Mouse (Mus musculus): ENCODE data around the gene Dync1i1. TPM values are rescaled to one million over a fixed set of nuclear protein-coding genes. Genes with fewer than 3 reads are reported as not detected.

Gene Dync1i1
- total and polyA plus RNA-seq, 2 experiments from 2014 or later, result 0.96 to 2.2 TPM

- no peak for ATAC-seq (ENCODE audit: insufficient read depth, low read depth)
- TF ChIP-seq CTCF (IDR thresholded peaks at IDR 0.05; ENCODE audit: low read depth), result no peak
- no peak for TF ChIP-seq EP300 (IDR thresholded peaks at IDR 0.05; ENCODE audit: low read depth)
Measured at GRCm38 (mm10) chr6:5734398-5734797, 9.0 kb downstream of the Dync1i1 start.

DNA sequence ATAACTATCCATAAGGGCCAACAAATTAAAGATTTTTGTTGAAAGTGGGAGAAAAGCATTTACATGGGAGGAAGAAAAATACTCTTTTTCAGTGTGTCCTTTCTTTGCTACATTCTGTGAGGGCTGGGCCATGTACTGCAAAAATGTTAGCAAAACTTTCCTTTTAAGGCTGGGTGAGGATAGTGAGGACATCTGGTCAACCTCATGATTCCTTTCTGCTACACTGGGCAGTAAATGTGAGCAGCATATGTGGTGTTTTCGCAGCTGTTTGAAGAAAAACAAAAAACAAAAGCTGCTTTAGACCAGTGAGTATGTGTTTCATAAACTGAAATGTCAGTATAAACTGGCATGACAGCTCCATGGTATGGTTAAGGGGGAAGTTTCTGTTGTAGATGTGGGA lies 9.4 kb downstream of the Dync1i1 start:
- no peak overlapping the region for H3K4me2 ChIP-seq (ENCODE audit: low read depth, low read length)
- H3K4me1 ChIP-seq (ENCODE audit: control insufficient read depth, insufficient read depth), result no peaks in the 10 kb centered on the region
- no peak overlapping the region for H3K27ac ChIP-seq (ENCODE audit: low read depth)
- H3K36me3 ChIP-seq (replicated peaks; ENCODE audit: control insufficient read depth, insufficient read depth, low read length), result no peaks in the 10 kb centered on the region
- H3K4me3 ChIP-seq (ENCODE audit: low read depth, low read length), result no peak overlapping the region
- WGBS, result 74% methylated on average over 1 of the region's 1 CpGs
- H3K9ac ChIP-seq (replicated peaks; ENCODE audit: low read depth, low read length), result no peak overlapping the region
- no peak for TF ChIP-seq CTCF (IDR thresholded peaks at IDR 0.05; ENCODE audit: low read depth)
- TF ChIP-seq EP300 (IDR thresholded peaks at IDR 0.05; ENCODE audit: low read depth), result no peak
- no peaks in the 10 kb centered on the region for H3K9me3 ChIP-seq (replicated peaks; ENCODE audit: control insufficient read depth, low read length)
- ATAC-seq (ENCODE audit: insufficient read depth, low read depth), result no peak
- no peaks in the 10 kb centered on the region for H3K27me3 ChIP-seq (ENCODE audit: control insufficient read depth, insufficient read depth, low read length)
- DNase-seq (ENCODE audit: low spot score), result no peak

More at GRCm38 (mm10) chr6:5734398-5734797, 9.0 kb downstream of the Dync1i1 start:
- H3K27ac ChIP-seq (ENCODE audit: low read depth), result no peak overlapping the region
- H3K27me3 ChIP-seq (ENCODE audit: control insufficient read depth, insufficient read depth, low read length), result no peaks in the 10 kb centered on the region
- no peak overlapping the region for H3K9ac ChIP-seq (replicated peaks; ENCODE audit: low read depth, low read length)
- no peaks in the 10 kb centered on the region for H3K9me3 ChIP-seq (replicated peaks; ENCODE audit: control insufficient read depth, low read length)
- H3K4me3 ChIP-seq (ENCODE audit: low read depth, low read length), result no peak overlapping the region
- no peak overlapping the region for H3K4me2 ChIP-seq (ENCODE audit: low read depth, low read length)
- H3K36me3 ChIP-seq (replicated peaks; ENCODE audit: control insufficient read depth, insufficient read depth, low read length), result no peaks in the 10 kb centered on the region
- no peaks in the 10 kb centered on the region for H3K4me1 ChIP-seq (ENCODE audit: control insufficient read depth, insufficient read depth)
- DNase-seq (ENCODE audit: low spot score), result no peak

- Histone ChIP-seq H3K27me3 (ENCODE audit: control insufficient read depth, insufficient read depth, low read length) (no peaks in the 10 kb centered on the region), H3K4me2 (ENCODE audit: low read depth, low read length) (no peak overlapping the region), H3K36me3 (replicated peaks; ENCODE audit: control insufficient read depth, insufficient read depth, low read length) (no peaks in the 10 kb centered on the region), H3K9ac (replicated peaks; ENCODE audit: low read depth, low read length) (no peak overlapping the region), H3K4me3 (ENCODE audit: low read depth, low read length) (no peak overlapping the region), H3K9me3 (replicated peaks; ENCODE audit: control insufficient read depth, low read length) (no peaks in the 10 kb centered on the region), H3K27ac (ENCODE audit: low read depth) (no peak overlapping the region), H3K4me1 (ENCODE audit: control insufficient read depth, insufficient read depth) (no peaks in the 10 kb centered on the region)
- TF ChIP-seq CTCF (IDR thresholded peaks at IDR 0.05; ENCODE audit: low read depth), result no peak
- TF ChIP-seq EP300 (IDR thresholded peaks at IDR 0.05; ENCODE audit: low read depth), result no peak
- 78% methylated on average over 7 of the region's 7 CpGs for WGBS
- no peak for DNase-seq (ENCODE audit: low spot score)
- no peak for ATAC-seq (ENCODE audit: insufficient read depth, low read depth)
Measured at GRCm38 (mm10) chr6:5739711-5740110, 14.3 kb downstream of the Dync1i1 start.

GRCm38 (mm10) chr6:5741395-5742032 lies 16.1 kb downstream of the Dync1i1 start:
- Histone ChIP-seq H3K4me2 (ENCODE audit: low read depth, low read length) (no peak overlapping the region), H3K9me3 (replicated peaks; ENCODE audit: control insufficient read depth, low read length) (no peaks in the 10 kb centered on the region), H3K36me3 (replicated peaks; ENCODE audit: control insufficient read depth, insufficient read depth, low read length) (no peaks in the 10 kb centered on the region), H3K4me3 (ENCODE audit: low read depth, low read length) (no peak overlapping the region), H3K9ac (replicated peaks; ENCODE audit: low read depth, low read length) (no peak overlapping the region), H3K27me3 (ENCODE audit: control insufficient read depth, insufficient read depth, low read length) (no peaks in the 10 kb centered on the region), H3K4me1 (ENCODE audit: control insufficient read depth, insufficient read depth) (no peaks in the 10 kb centered on the region), H3K27ac (ENCODE audit: low read depth) (no peak overlapping the region)
- TF ChIP-seq EP300 (IDR thresholded peaks at IDR 0.05; ENCODE audit: low read depth) (no peak), CTCF (IDR thresholded peaks at IDR 0.05; ENCODE audit: low read depth) (no peak)
- ATAC-seq (ENCODE audit: insufficient read depth, low read depth) (no peak), DNase-seq (ENCODE audit: low spot score) (no peak)
- 70% methylated on average over 6 of the region's 6 CpGs for WGBS

- Histone ChIP-seq H3K9me3 (replicated peaks; ENCODE audit: control insufficient read depth, low read length) (0 out of 2 replicates have a peak, but pooled peaks cover 3% of the 10 kb centered on the region), H3K27me3 (ENCODE audit: control insufficient read depth, insufficient read depth, low read length) (no peaks in the 10 kb centered on the region), H3K4me2 (ENCODE audit: low read depth, low read length) (no peak overlapping the region), H3K36me3 (replicated peaks; ENCODE audit: control insufficient read depth, insufficient read depth, low read length) (no peaks in the 10 kb centered on the region), H3K4me1 (ENCODE audit: control insufficient read depth, insufficient read depth) (no peaks in the 10 kb centered on the region), H3K9ac (replicated peaks; ENCODE audit: low read depth, low read length) (no peak overlapping the region), H3K27ac (ENCODE audit: low read depth) (no peak overlapping the region), H3K4me3 (ENCODE audit: low read depth, low read length) (no peak overlapping the region)
- no peak for TF ChIP-seq EP300 (IDR thresholded peaks at IDR 0.05; ENCODE audit: low read depth)
- TF ChIP-seq CTCF (IDR thresholded peaks at IDR 0.05; ENCODE audit: low read depth), result no peak
- WGBS, result 59% methylated on average over 6 of the region's 6 CpGs
- ATAC-seq (ENCODE audit: insufficient read depth, low read depth), result peak; percentile 49; the same call in 1 of the 2 replicates
- peak; percentile 43 for DNase-seq (ENCODE audit: low spot score)
Measured at GRCm38 (mm10) chr6:5750079-5750711, 24.8 kb downstream of the Dync1i1 start.

Data from heart, postnatal 0 days (tissue).